Mouse (Mus musculus) liver, embryonic 12.5 days (tissue): ENCODE results near the gene Agbl5. TPM values are rescaled to one million over a fixed set of nuclear protein-coding genes. Genes with fewer than 3 reads are reported as not detected.
"Not testable (repeated sequence)": the region's sequence is repeated elsewhere in the genome, so short reads cannot be mapped to it uniquely, and the experiment has no call there.

ENCODE experiments used
- ATAC-seq: fragments of 200-750 bp; cut with Nextera tagmentation; 2 replicates; pipeline ENCODE4 v1.8.0; 2017; ENCODE audit warnings: moderate number of reproducible peaks, mild to moderate bottlenecking, moderate library complexity
- H3K27ac ChIP-seq: fragments of 300-500 bp; sonication (generic); 2 replicates; pipeline ENCODE4 v1.5.1; 2016; ENCODE audit warnings: mild to moderate bottlenecking
- H3K27me3 ChIP-seq: fragments of 300-500 bp; sonication (generic); replicated peaks from 2 replicates; pipeline ENCODE4 v1.6.1; 2016; ENCODE audit warnings: mild to moderate bottlenecking, moderate library complexity
- H3K36me3 ChIP-seq: fragments of 300-500 bp; sonication (generic); 2 replicates; pipeline ENCODE4 v1.6.1; 2016; ENCODE audit warnings: mild to moderate bottlenecking, moderate library complexity
- H3K4me1 ChIP-seq: fragments of 300-500 bp; sonication (generic); 2 replicates; pipeline ENCODE4 v1.6.1; 2016
- H3K4me2 ChIP-seq: fragments of 300-500 bp; sonication (generic); 2 replicates; pipeline ENCODE4 v1.6.1; 2016; ENCODE audit warnings: mild to moderate bottlenecking, moderate library complexity
- H3K4me3 ChIP-seq: fragments of 300-500 bp; sonication (generic); 2 replicates; pipeline ENCODE4 v1.5.1; 2016; ENCODE audit warnings: mild to moderate bottlenecking, moderate library complexity
- H3K9ac ChIP-seq: fragments of 300-500 bp; sonication (generic); 2 replicates; pipeline ENCODE4 v1.6.1; 2016; ENCODE audit warnings: mild to moderate bottlenecking, moderate library complexity
- H3K9me3 ChIP-seq: fragments of 300-500 bp; sonication (generic); replicated peaks from 2 replicates; pipeline ENCODE4 v1.6.1; 2016; ENCODE audit warnings: mild to moderate bottlenecking, moderate library complexity
- WGBS: fragments of 180-500 bp; shearing (Covaris S2); methylation state at CpG from one replicate; pipeline ENCODE4 v1.1.7; 2016; ENCODE audit not compliant: insufficient replicate concordance; 5-methylcytosine and 5-hydroxymethylcytosine counted together
- polyA plus RNA-seq: library from polyadenylated mRNA; unstranded; fragments of >200 nt; fragmentation: Nextera tagmentation; extraction: Ambion mirVana; gene quantifications from 2 replicates; pipeline ENCODE4 v1.2.1, GENCODE M21; 2016

Agbl5 gene
- polyA plus RNA-seq, 1 experiment from 2014 or later = 7.2 TPM

DNA sequence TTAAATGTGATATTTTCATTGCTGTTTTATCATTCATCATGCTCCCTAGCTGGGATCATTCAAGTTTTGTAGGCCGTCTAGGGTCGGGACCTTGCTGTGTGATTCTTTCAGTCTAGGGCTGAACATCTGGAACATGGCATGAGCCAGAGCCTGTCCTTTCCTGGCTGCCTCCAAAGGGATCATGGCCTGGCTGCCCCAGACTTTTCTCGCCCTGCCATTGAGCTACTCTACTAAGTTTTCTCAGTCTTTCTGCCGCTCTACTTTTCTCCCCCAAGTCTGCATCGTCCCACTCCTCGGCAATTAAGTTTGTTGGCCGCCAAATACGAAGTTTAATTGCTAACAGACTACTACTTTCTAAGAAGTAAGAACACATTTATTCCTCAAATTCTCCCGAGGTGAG lies 19.5 kb upstream of the Agbl5 start:
- Histone ChIP-seq H3K4me2 (peak overlapping the region; percentile 89), H3K4me1 (peaks cover 24% of the 10 kb centered on the region), H3K4me3 (peak overlapping the region; percentile 95), H3K27me3 (0 out of 2 replicates have a peak, but pooled peaks cover 7% of the 10 kb centered on the region), H3K9me3 (no peaks in the 10 kb centered on the region), H3K27ac (0 out of 2 replicates have a peak overlapping the region, but pooled peaks have one; percentile 76), H3K36me3 (peaks cover 35% of the 10 kb centered on the region), H3K9ac (peak overlapping the region; percentile 93)
- no peak for ATAC-seq
- 19% methylated on average over 9 of the region's 9 CpGs for WGBS

DNA sequence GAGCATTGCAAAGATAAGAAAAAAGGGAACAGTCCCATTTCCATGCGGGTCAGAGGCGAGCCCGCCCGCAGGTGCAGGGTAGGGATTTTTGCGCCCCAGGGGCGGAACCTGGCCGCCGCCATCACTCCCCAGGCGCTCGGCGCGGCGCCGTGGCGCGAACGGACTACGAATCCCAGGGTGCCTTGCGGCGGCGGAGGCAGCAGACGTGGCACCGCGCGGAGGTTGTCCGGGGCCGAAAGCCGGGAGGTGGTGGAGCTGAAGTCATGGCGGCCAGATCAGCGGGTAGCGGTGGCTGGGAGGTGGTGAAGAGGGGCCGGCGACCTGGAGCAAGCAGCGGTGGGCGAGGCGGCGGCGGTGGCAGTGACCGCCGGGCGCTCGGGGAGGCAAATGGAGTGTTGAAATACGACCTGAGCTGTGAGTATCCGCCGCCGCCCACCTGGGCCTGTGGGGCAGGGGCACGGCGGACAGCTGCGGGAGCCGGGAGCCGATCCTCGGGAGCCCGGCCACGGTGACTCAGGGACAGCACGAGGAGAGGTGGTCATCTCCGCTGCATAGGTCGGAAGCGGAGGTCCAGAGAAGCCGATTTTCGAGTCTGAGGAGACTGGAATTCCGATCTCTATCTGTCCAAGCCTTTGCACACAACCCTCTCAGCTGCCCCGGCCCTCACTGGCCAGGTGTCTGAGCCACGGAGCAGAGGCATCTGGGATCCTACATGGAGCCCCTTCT lies 18.9 kb upstream of the Agbl5 start:
- peak; percentile 95 for ATAC-seq
- H3K9me3 ChIP-seq = no peaks in the 10 kb centered on the region
- peaks cover 41% of the 10 kb centered on the region for H3K36me3 ChIP-seq
- H3K27ac ChIP-seq = peak overlapping the region; percentile 76
- peak overlapping the region; percentile 93 for H3K9ac ChIP-seq
- H3K4me2 ChIP-seq = peak overlapping the region; percentile 89
- H3K27me3 ChIP-seq = 0 out of 2 replicates have a peak, but pooled peaks cover 1% of the 10 kb centered on the region
- peaks cover 20% of the 10 kb centered on the region for H3K4me1 ChIP-seq
- WGBS = 2% methylated on average over 58 of the region's 63 CpGs
- H3K4me3 ChIP-seq = peak overlapping the region; percentile 95

DNA sequence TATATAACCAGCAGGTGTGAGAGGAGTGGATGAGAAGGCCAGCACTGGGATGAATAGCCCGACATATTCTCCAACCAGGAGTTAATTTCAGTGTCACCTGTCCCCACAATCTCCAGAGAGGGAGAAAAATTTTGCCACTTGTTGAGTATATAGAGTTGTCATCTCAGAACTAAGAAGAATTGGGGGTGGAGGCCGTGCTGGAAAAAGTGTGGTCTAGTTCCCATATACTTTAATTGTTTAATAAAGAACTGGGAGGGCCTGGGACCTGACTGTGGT lies 18.4 kb upstream of the Agbl5 start:
- Histone ChIP-seq H3K27me3 (no peaks in the 10 kb centered on the region), H3K4me3 (peak overlapping the region; percentile 95), H3K9me3 (no peaks in the 10 kb centered on the region), H3K27ac (peak overlapping the region; percentile 76; the same call in 1 of the 2 replicates), H3K4me1 (peaks cover 20% of the 10 kb centered on the region), H3K36me3 (peaks cover 46% of the 10 kb centered on the region), H3K4me2 (peak overlapping the region; percentile 89), H3K9ac (peak overlapping the region; percentile 93)
- 16% methylated on average over 2 of the region's 2 CpGs for WGBS
- no peak for ATAC-seq

GRCm38 (mm10) chr5:30872574-30872973 lies 15.9 kb upstream of the Agbl5 start:
- H3K9ac ChIP-seq = no peak overlapping the region
- peaks cover 71% of the 10 kb centered on the region for H3K36me3 ChIP-seq
- H3K4me3 ChIP-seq = no peak overlapping the region
- 87% methylated on average over 9 of the region's 9 CpGs for WGBS
- no peak overlapping the region for H3K4me2 ChIP-seq
- peaks cover 20% of the 10 kb centered on the region for H3K4me1 ChIP-seq
- ATAC-seq = no peak
- no peaks in the 10 kb centered on the region for H3K9me3 ChIP-seq
- no peak overlapping the region for H3K27ac ChIP-seq
- H3K27me3 ChIP-seq = no peaks in the 10 kb centered on the region

- H3K36me3 ChIP-seq = peaks cover 77% of the 10 kb centered on the region
- H3K4me2 ChIP-seq = no peak overlapping the region
- WGBS = 83% methylated on average over 7 of the region's 7 CpGs
- no peak for ATAC-seq
- no peak overlapping the region for H3K27ac ChIP-seq
- H3K4me3 ChIP-seq = no peak overlapping the region
- H3K4me1 ChIP-seq = peaks cover 15% of the 10 kb centered on the region
- H3K9ac ChIP-seq = no peak overlapping the region
- no peaks in the 10 kb centered on the region for H3K9me3 ChIP-seq
- H3K27me3 ChIP-seq = no peaks in the 10 kb centered on the region
Measured at GRCm38 (mm10) chr5:30874365-30874764, 14.1 kb upstream of the Agbl5 start.

DNA sequence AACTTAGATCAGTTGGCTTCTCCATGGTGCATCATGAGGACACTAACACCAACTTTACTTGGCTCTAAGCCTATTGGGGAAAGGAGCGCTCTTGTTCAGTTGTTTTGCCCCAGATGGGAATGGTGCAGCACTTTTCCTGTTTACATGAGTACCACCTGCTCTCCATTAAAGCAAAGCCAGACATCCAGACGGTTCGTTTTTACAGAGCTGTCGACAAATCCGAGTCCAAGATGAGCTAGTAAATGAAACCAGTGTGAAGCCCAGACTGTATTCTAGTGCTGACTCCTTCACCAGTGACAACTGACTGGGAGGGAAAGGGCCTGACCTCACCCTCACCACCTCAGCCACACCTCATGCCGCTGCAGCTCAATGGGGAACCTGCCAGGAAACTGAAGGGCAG lies 9.9 kb upstream of the Agbl5 start:
- Histone ChIP-seq H3K9me3 (no peaks in the 10 kb centered on the region), H3K4me1 (no peaks in the 10 kb centered on the region), H3K27ac (no peak overlapping the region), H3K9ac (no peak overlapping the region), H3K4me3 (no peak overlapping the region), H3K27me3 (no peaks in the 10 kb centered on the region), H3K36me3 (peaks cover 45% of the 10 kb centered on the region), H3K4me2 (no peak overlapping the region)
- WGBS = 61% methylated on average over 6 of the region's 6 CpGs
- ATAC-seq = no peak

GRCm38 (mm10) chr5:30879347-30879943 lies 9.0 kb upstream of the Agbl5 start:
- no peaks in the 10 kb centered on the region for H3K4me1 ChIP-seq
- H3K27me3 ChIP-seq = no peaks in the 10 kb centered on the region
- 69% methylated on average over 5 of the region's 5 CpGs for WGBS
- ATAC-seq = no peak
- H3K4me3 ChIP-seq = no peak overlapping the region
- no peak overlapping the region for H3K27ac ChIP-seq
- H3K4me2 ChIP-seq = no peak overlapping the region
- no peak overlapping the region for H3K9ac ChIP-seq
- H3K9me3 ChIP-seq = no peaks in the 10 kb centered on the region
- H3K36me3 ChIP-seq = peaks cover 37% of the 10 kb centered on the region

GRCm38 (mm10) chr5:30881839-30882238 lies 6.7 kb upstream of the Agbl5 start:
- H3K9me3 ChIP-seq, H3K27me3 ChIP-seq, H3K9ac ChIP-seq, H3K27ac ChIP-seq, H3K4me2 ChIP-seq, H3K4me3 ChIP-seq, ATAC-seq: not testable (repeated sequence)
- WGBS = 78% methylated on average over 4 of the region's 4 CpGs
- Histone ChIP-seq H3K36me3 (peaks cover 13% of the 10 kb centered on the region), H3K4me1 (peaks cover 11% of the 10 kb centered on the region)

- WGBS = 60% methylated on average over 4 of the region's 4 CpGs
Measured at GRCm38 (mm10) chr5:30886209-30886608, 2.3 kb upstream of the Agbl5 start.

GRCm38 (mm10) chr5:30886731-30887130 lies 1.8 kb upstream of the Agbl5 start:
- H3K4me1 ChIP-seq = peaks cover 35% of the 10 kb centered on the region
- H3K27me3 ChIP-seq = no peaks in the 10 kb centered on the region
- peak overlapping the region; percentile 76 for H3K4me3 ChIP-seq
- H3K9ac ChIP-seq = peak overlapping the region; percentile 82
- no peak for ATAC-seq
- H3K9me3 ChIP-seq = no peaks in the 10 kb centered on the region
- H3K4me2 ChIP-seq = peak overlapping the region; percentile 96
- H3K36me3 ChIP-seq = peaks cover 10% of the 10 kb centered on the region
- peak overlapping the region; percentile 93 for H3K27ac ChIP-seq
- WGBS = 38% methylated on average over 5 of the region's 5 CpGs

More at GRCm38 (mm10) chr5:30886209-30886608, 2.3 kb upstream of the Agbl5 start:
- H3K27me3 ChIP-seq = no peaks in the 10 kb centered on the region
- no peak overlapping the region for H3K27ac ChIP-seq
- H3K4me1 ChIP-seq = peaks cover 35% of the 10 kb centered on the region
- no peaks in the 10 kb centered on the region for H3K9me3 ChIP-seq
- no peak for ATAC-seq
- peak overlapping the region; percentile 96; the same call in 1 of the 2 replicates for H3K4me2 ChIP-seq
- peaks cover 5% of the 10 kb centered on the region for H3K36me3 ChIP-seq
- no peak overlapping the region for H3K9ac ChIP-seq
- no peak overlapping the region for H3K4me3 ChIP-seq

GRCm38 (mm10) chr5:30887331-30887761 lies 1.1 kb upstream of the Agbl5 start:
- Histone ChIP-seq H3K9me3 (no peaks in the 10 kb centered on the region), H3K36me3 (peaks cover 16% of the 10 kb centered on the region), H3K27me3 (no peaks in the 10 kb centered on the region), H3K27ac (peak overlapping the region; percentile 93), H3K4me1 (peaks cover 35% of the 10 kb centered on the region), H3K9ac (peak overlapping the region; percentile 82), H3K4me3 (peak overlapping the region; percentile 76), H3K4me2 (peak overlapping the region; percentile 96)
- peak; percentile 70 for ATAC-seq
- under 1% methylated on average over 19 of the region's 19 CpGs for WGBS

- Histone ChIP-seq H3K9ac (peak overlapping the region; percentile 82), H3K27me3 (no peaks in the 10 kb centered on the region), H3K36me3 (peaks cover 22% of the 10 kb centered on the region), H3K4me1 (peaks cover 35% of the 10 kb centered on the region), H3K4me2 (peak overlapping the region; percentile 96), H3K4me3 (peak overlapping the region; percentile 76), H3K9me3 (no peaks in the 10 kb centered on the region), H3K27ac (peak overlapping the region; percentile 93)
- peak; percentile 84 for ATAC-seq
- WGBS = under 1% methylated on average over 28 of the region's 28 CpGs
Measured at GRCm38 (mm10) chr5:30887858-30888336, 597 bp upstream of the Agbl5 start.
